Mouse (Mus musculus): ENCODE measurements around the gene Lpar3.

Gene Lpar3

GRCm38 (mm10) chr3:146324949-146325348, 104.2 kb downstream of the Lpar3 start:
- in situ Hi-C loops (cut with MboI; ENCODE audit: low pct_unique_long_range_greater_than_20kb in 1 of 2, low sequenced_read_pairs in 2 of 2, unreplicated experiment in 1 of 2), result loop anchor here in 1 of 2 experiments (25.0 kb wide), 1 partner anchor 612 kb away; no protein-coding TSS in a partner anchor

GRCm38 (mm10) chr3:146326743-146327536, 106.2 kb downstream of the Lpar3 start:
- in situ Hi-C loops (cut with MboI; ENCODE audit: low pct_unique_long_range_greater_than_20kb in 1 of 2, low sequenced_read_pairs in 2 of 2, unreplicated experiment in 1 of 2), result loop anchor here in 1 of 2 experiments (25.0 kb wide), 1 partner anchor 610 kb away; no protein-coding TSS in a partner anchor

- in situ Hi-C loops (cut with MboI; ENCODE audit: low pct_unique_long_range_greater_than_20kb in 1 of 2, low sequenced_read_pairs in 2 of 2, unreplicated experiment in 1 of 2), result loop anchor here in 1 of 2 experiments (25.0 kb wide), 1 partner anchor 610 kb away; no protein-coding TSS in a partner anchor
Observed at GRCm38 (mm10) chr3:146327537-146328255, 106.9 kb downstream of the Lpar3 start.

- in situ Hi-C loops (cut with MboI; ENCODE audit: low pct_unique_long_range_greater_than_20kb in 1 of 2, low sequenced_read_pairs in 2 of 2, unreplicated experiment in 1 of 2), result loop anchor here in 1 of 2 experiments (25.0 kb wide), 1 partner anchor 609 kb away; no protein-coding TSS in a partner anchor
Observed at GRCm38 (mm10) chr3:146328749-146329148, 108.0 kb downstream of the Lpar3 start.

- in situ Hi-C loops (cut with MboI; ENCODE audit: low pct_unique_long_range_greater_than_20kb in 1 of 2, low sequenced_read_pairs in 2 of 2, unreplicated experiment in 1 of 2), result loop anchor here in 1 of 2 experiments (25.0 kb wide), 1 partner anchor 605 kb away; no protein-coding TSS in a partner anchor
Observed at GRCm38 (mm10) chr3:146331819-146332218, 111.1 kb downstream of the Lpar3 start.

GRCm38 (mm10) chr3:146333270-146333669, 112.5 kb downstream of the Lpar3 start:
- in situ Hi-C loops (cut with MboI; ENCODE audit: low pct_unique_long_range_greater_than_20kb in 1 of 2, low sequenced_read_pairs in 2 of 2, unreplicated experiment in 1 of 2), result loop anchor here in 1 of 2 experiments (25.0 kb wide), 1 partner anchor 604 kb away; no protein-coding TSS in a partner anchor

- in situ Hi-C loops (cut with MboI; ENCODE audit: low pct_unique_long_range_greater_than_20kb in 1 of 2, low sequenced_read_pairs in 2 of 2, unreplicated experiment in 1 of 2), result loop anchor here in 1 of 2 experiments (25.0 kb wide), 1 partner anchor 603 kb away; no protein-coding TSS in a partner anchor
Observed at GRCm38 (mm10) chr3:146334070-146334469, 113.3 kb downstream of the Lpar3 start.

All from mouse embryonic stem cell (cell line).